Mouse (Mus musculus): ENCODE data around the gene Chpf2. TPM values are rescaled to one million over a fixed set of nuclear protein-coding genes. Genes with fewer than 3 reads are reported as not detected.
A peak's percentile ranks its signal among the peaks of the same experiment; 100 is the strongest.

The Chpf2 gene
- polyA plus RNA-seq, 1 experiment = 37.7 TPM

DNA sequence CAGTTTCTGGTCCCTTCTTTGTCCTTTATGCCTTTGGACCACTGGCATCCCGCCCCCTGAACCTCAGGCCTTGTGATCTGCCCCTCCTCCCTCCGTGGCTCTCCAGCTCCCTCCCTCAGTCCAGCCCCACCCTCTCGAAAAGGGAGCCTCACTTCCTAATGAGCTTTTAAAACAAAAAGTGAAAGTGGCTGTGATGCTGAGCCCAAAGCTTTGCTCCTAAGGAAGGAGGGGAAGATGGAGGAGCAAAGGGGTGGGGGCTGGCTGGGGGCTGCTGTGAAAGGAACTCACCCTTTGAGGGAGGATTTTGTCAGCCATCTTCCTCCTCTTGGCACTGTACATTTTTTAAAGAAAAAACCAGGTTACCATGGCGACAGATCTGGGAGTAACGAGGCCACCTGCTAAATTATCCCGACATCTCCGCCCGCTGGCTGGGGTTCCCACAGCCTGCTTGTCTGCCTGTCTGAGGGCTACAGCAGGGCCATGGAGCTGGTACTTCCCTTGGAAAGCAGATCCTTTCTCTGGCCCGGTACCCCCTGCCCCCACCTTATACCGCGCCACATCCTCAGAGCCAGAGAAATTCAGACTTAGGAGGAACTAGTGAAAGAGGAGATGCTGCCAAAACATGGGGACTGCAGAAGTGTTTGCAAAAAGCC is 10.1 kb downstream of the Chpf2 start:
- Histone ChIP-seq H3ac (ENCODE audit: control insufficient read depth, insufficient read length, low read depth) (no peak overlapping the region), H3K27me3 (ENCODE audit: control insufficient read depth, insufficient read depth, insufficient read length) (no peaks in the 10 kb centered on the region), H3K4me3 (ENCODE audit: insufficient read depth, poor library complexity, severe bottlenecking) (no peak overlapping the region), H3K79me2 (ENCODE audit: control insufficient read depth, insufficient read depth) (peaks cover 17% of the 10 kb centered on the region), H3K36me3 (ENCODE audit: control insufficient read depth, insufficient read depth) (peaks cover 28% of the 10 kb centered on the region), H3K79me3 (ENCODE audit: low read depth) (peaks cover 2% of the 10 kb centered on the region)
- no peak for TF ChIP-seq CTCF (IDR thresholded peaks at IDR 0.05; ENCODE audit: control insufficient read depth, insufficient read depth, insufficient read length)

DNA sequence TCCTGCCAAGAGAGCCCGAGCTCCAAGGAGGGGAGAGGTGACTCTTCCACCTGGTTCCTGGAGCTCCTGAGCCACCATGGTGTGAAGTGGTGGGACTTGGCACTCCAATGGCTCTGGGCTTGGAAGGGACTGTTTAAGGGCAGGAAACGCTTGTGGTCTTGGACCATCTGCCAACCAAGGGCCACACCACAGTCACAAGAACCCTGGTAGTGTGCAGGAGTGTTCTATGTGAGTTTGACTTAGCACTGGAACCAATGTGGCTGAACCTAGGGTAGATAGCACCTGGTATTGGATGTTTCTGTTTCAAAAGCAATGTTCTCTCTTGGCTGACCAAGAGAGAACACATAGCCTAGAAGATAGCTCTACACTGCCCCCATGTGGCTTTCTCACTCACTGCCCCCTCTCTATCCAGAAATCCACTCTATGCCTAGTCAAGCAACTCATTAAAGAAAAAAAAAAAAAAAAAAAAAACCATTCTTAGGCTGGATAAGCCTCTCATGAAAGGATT is 10.7 kb downstream of the Chpf2 start:
- Histone ChIP-seq H3ac (ENCODE audit: control insufficient read depth, insufficient read length, low read depth) (no peak overlapping the region), H3K79me3 (ENCODE audit: low read depth) (peaks cover 2% of the 10 kb centered on the region), H3K79me2 (ENCODE audit: control insufficient read depth, insufficient read depth) (peaks cover 17% of the 10 kb centered on the region), H3K27me3 (ENCODE audit: control insufficient read depth, insufficient read depth, insufficient read length) (no peaks in the 10 kb centered on the region), H3K36me3 (ENCODE audit: control insufficient read depth, insufficient read depth) (peaks cover 24% of the 10 kb centered on the region), H3K4me3 (ENCODE audit: insufficient read depth, poor library complexity, severe bottlenecking) (no peak overlapping the region)
- no peak for TF ChIP-seq FOSL1 (IDR thresholded peaks at IDR 0.05; ENCODE audit: insufficient read depth, low read length, poor library complexity, severe bottlenecking)
- TF ChIP-seq CTCF (IDR thresholded peaks at IDR 0.05; ENCODE audit: control insufficient read depth, insufficient read depth, insufficient read length) = peak; percentile 8

DNA sequence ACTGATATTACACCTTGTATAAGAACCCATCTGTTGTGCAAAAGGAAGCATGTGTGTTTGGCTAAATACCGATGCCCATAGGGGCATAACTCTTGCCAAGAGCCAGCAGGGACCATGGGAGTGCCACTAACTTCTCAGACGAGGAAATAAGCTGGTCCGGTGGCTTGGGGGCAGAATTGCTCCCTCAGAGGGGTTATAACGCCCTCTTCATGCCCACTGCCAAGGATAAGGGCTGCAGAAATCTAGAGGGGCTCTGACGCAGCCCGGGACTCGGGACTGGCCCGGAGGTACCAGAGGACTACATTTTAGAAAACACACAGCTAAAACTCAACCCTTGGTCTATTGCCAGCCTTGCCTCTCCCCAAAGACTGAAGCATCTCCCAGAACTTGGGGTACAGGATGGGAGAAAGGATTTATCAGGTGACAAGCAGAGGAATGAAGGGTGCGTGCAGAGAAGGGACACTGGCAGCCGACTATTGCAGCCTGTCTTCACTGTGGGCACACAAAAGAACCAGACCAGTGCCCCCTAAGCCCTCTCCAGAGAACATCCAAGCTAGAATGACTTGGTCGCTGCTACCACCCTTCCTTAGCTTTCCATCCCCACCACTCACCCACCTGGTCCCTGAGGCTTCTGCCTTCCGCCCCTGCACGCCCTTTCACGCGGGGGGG is 11.5 kb downstream of the Chpf2 start:
- peak overlapping the region; percentile 58 for H3ac ChIP-seq (ENCODE audit: control insufficient read depth, insufficient read length, low read depth)
- TF ChIP-seq CEBPB (IDR thresholded peaks at IDR 0.05; ENCODE audit: low read depth) (no peak), FOSL1 (IDR thresholded peaks at IDR 0.05; ENCODE audit: insufficient read depth, low read length, poor library complexity, severe bottlenecking) (no peak), MYOD1 (IDR thresholded peaks at IDR 0.05; ENCODE audit: control insufficient read depth, insufficient read length, low read depth) (no peak), USF1 (IDR thresholded peaks at IDR 0.05; ENCODE audit: low read depth) (no peak), MAX (IDR thresholded peaks at IDR 0.05) (no peak), MYOG (IDR thresholded peaks at IDR 0.05; ENCODE audit: control insufficient read depth, extremely low read depth, insufficient read length) (no peak), CTCF (IDR thresholded peaks at IDR 0.05; ENCODE audit: control insufficient read depth, insufficient read depth, insufficient read length) (no peak)
- H3K79me2 ChIP-seq (ENCODE audit: control insufficient read depth, insufficient read depth) = peaks cover 17% of the 10 kb centered on the region
- H3K36me3 ChIP-seq (ENCODE audit: control insufficient read depth, insufficient read depth) = peaks cover 17% of the 10 kb centered on the region
- peaks cover 2% of the 10 kb centered on the region for H3K79me3 ChIP-seq (ENCODE audit: low read depth)
- no peaks in the 10 kb centered on the region for H3K27me3 ChIP-seq (ENCODE audit: control insufficient read depth, insufficient read depth, insufficient read length)
- H3K4me3 ChIP-seq (ENCODE audit: insufficient read depth, poor library complexity, severe bottlenecking) = peak overlapping the region; percentile 14

DNA sequence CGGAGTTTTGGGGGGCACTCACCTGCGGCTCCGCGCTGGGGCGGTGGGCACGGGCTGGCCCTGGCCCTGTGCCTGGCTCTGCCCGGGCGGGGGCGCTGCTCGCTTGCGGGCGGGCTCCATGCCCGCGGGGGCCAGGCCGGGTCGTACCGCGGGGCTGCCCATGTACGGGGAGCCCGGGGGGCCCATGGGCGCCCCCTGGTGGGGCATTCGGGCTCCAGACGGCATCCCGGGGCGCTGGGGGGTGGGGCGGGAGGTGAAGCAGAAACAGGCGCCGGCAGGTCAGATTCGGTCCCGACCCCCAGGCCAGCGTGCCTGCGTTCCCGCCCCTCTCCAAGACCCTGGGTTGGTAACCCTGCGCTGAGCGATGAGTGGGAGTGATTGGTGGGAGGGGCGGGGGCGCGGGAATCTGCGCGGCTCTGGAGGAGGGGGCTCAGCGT is 12.0 kb downstream of the Chpf2 start:
- no peaks in the 10 kb centered on the region for H3K27me3 ChIP-seq (ENCODE audit: control insufficient read depth, insufficient read depth, insufficient read length)
- H3K79me3 ChIP-seq (ENCODE audit: low read depth) = peaks cover 2% of the 10 kb centered on the region
- peaks cover 17% of the 10 kb centered on the region for H3K79me2 ChIP-seq (ENCODE audit: control insufficient read depth, insufficient read depth)
- TF ChIP-seq CEBPB (IDR thresholded peaks at IDR 0.05; ENCODE audit: low read depth) = no peak
- peak; percentile 53 for TF ChIP-seq CTCF (IDR thresholded peaks at IDR 0.05; ENCODE audit: control insufficient read depth, insufficient read depth, insufficient read length)
- peak overlapping the region; percentile 14 for H3K4me3 ChIP-seq (ENCODE audit: insufficient read depth, poor library complexity, severe bottlenecking)
- peak overlapping the region; percentile 58 for H3ac ChIP-seq (ENCODE audit: control insufficient read depth, insufficient read length, low read depth)
- peaks cover 12% of the 10 kb centered on the region for H3K36me3 ChIP-seq (ENCODE audit: control insufficient read depth, insufficient read depth)

DNA sequence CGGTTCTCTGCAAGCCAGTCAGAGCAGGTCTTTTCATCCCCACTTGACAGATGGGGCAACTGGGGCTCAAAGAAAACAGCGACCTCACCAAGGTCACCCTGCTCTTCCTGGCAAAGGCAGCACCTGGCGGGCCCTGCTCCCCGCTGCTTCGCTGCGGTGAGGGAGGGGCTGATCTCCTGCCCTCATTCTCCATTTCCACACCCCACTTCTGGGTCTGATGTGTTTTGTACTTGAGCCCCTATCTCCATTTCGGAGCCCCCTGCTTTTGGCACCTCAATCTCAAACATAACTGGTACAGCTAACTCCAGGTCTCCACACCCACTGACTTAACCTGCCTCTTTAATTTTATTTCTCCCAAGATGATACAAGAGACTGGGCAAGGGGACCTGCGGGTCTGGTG is 12.6 kb downstream of the Chpf2 start:
- H3K79me2 ChIP-seq (ENCODE audit: control insufficient read depth, insufficient read depth) = peaks cover 17% of the 10 kb centered on the region
- TF ChIP-seq CTCF (IDR thresholded peaks at IDR 0.05; ENCODE audit: control insufficient read depth, insufficient read depth, insufficient read length) = no peak
- TF ChIP-seq MYOG (IDR thresholded peaks at IDR 0.05; ENCODE audit: control insufficient read depth, extremely low read depth, insufficient read length) = no peak
- TF ChIP-seq MAX (IDR thresholded peaks at IDR 0.05) = no peak
- no peak for TF ChIP-seq FOSL1 (IDR thresholded peaks at IDR 0.05; ENCODE audit: insufficient read depth, low read length, poor library complexity, severe bottlenecking)
- no peak for TF ChIP-seq USF1 (IDR thresholded peaks at IDR 0.05; ENCODE audit: low read depth)
- TF ChIP-seq MYOD1 (IDR thresholded peaks at IDR 0.05; ENCODE audit: control insufficient read depth, insufficient read length, low read depth) = no peak
- TF ChIP-seq CEBPB (IDR thresholded peaks at IDR 0.05; ENCODE audit: low read depth) = no peak
- H3ac ChIP-seq (ENCODE audit: control insufficient read depth, insufficient read length, low read depth) = no peak overlapping the region
- H3K27me3 ChIP-seq (ENCODE audit: control insufficient read depth, insufficient read depth, insufficient read length) = no peaks in the 10 kb centered on the region
- H3K36me3 ChIP-seq (ENCODE audit: control insufficient read depth, insufficient read depth) = peaks cover 8% of the 10 kb centered on the region
- H3K79me3 ChIP-seq (ENCODE audit: low read depth) = peaks cover 2% of the 10 kb centered on the region
- H3K4me3 ChIP-seq (ENCODE audit: insufficient read depth, poor library complexity, severe bottlenecking) = no peak overlapping the region

DNA sequence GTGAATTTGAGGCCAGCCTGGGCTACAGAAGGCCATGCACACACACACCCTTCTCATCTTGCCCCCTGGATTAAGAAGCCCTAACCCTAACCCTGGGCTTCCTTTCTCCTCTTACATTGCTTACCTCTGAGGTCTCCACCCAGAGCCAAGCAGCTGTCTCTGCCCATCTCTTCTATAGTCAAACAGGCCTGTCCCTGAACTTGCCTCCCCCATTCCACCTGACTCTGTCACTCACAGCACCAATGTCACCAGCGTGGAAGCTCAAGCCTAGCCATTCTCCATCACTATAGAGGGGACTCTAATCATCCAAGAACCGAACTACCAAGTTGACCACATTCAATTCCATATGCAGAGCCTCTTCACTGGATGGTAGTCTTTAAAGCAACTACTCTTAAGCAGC is 13.7 kb downstream of the Chpf2 start:
- Histone ChIP-seq H3K79me2 (ENCODE audit: control insufficient read depth, insufficient read depth) (peaks cover 17% of the 10 kb centered on the region), H3K79me3 (ENCODE audit: low read depth) (peaks cover 2% of the 10 kb centered on the region), H3ac (ENCODE audit: control insufficient read depth, insufficient read length, low read depth) (no peak overlapping the region), H3K4me3 (ENCODE audit: insufficient read depth, poor library complexity, severe bottlenecking) (no peak overlapping the region), H3K27me3 (ENCODE audit: control insufficient read depth, insufficient read depth, insufficient read length) (no peaks in the 10 kb centered on the region), H3K36me3 (ENCODE audit: control insufficient read depth, insufficient read depth) (peaks cover under 1% of the 10 kb centered on the region)
- TF ChIP-seq MYOD1 (IDR thresholded peaks at IDR 0.05; ENCODE audit: control insufficient read depth, insufficient read length, low read depth) = peak; percentile 100
- TF ChIP-seq CTCF (IDR thresholded peaks at IDR 0.05; ENCODE audit: control insufficient read depth, insufficient read depth, insufficient read length) = no peak
- TF ChIP-seq CEBPB (IDR thresholded peaks at IDR 0.05; ENCODE audit: low read depth) = no peak
- no peak for TF ChIP-seq MYOG (IDR thresholded peaks at IDR 0.05; ENCODE audit: control insufficient read depth, extremely low read depth, insufficient read length)
